Mouse (Mus musculus) ES-E14 (cell line): ENCODE measurements around the gene AB124611.

Experiments
- CHD2 ChIP-seq: IDR thresholded peaks from 2 replicates; pipeline ENCODE4 v1.6.1; 2014; ENCODE audit warnings: mild to moderate bottlenecking, low read depth, low read length, inconsistent platforms
- HCFC1 ChIP-seq: IDR thresholded peaks from 2 replicates; pipeline ENCODE4 v1.6.1; 2012; ENCODE audit warnings: low read length, inconsistent platforms, borderline replicate concordance; ENCODE audit not compliant: insufficient read depth
- MAFK ChIP-seq: IDR thresholded peaks from 2 replicates; pipeline ENCODE4 v1.6.1; 2014; ENCODE audit warnings: mild to moderate bottlenecking, low read depth, low read length, inconsistent platforms; ENCODE audit not compliant: insufficient read depth
- ZC3H11A ChIP-seq: IDR thresholded peaks from 2 replicates; pipeline ENCODE4 v1.6.1; 2012; ENCODE audit warnings: low read depth, mild to moderate bottlenecking, inconsistent platforms, low read length, borderline replicate concordance
- ZNF384 ChIP-seq: IDR thresholded peaks from 2 replicates; pipeline ENCODE4 v1.6.1; 2012; ENCODE audit warnings: low read depth, low read length, inconsistent platforms

DNA sequence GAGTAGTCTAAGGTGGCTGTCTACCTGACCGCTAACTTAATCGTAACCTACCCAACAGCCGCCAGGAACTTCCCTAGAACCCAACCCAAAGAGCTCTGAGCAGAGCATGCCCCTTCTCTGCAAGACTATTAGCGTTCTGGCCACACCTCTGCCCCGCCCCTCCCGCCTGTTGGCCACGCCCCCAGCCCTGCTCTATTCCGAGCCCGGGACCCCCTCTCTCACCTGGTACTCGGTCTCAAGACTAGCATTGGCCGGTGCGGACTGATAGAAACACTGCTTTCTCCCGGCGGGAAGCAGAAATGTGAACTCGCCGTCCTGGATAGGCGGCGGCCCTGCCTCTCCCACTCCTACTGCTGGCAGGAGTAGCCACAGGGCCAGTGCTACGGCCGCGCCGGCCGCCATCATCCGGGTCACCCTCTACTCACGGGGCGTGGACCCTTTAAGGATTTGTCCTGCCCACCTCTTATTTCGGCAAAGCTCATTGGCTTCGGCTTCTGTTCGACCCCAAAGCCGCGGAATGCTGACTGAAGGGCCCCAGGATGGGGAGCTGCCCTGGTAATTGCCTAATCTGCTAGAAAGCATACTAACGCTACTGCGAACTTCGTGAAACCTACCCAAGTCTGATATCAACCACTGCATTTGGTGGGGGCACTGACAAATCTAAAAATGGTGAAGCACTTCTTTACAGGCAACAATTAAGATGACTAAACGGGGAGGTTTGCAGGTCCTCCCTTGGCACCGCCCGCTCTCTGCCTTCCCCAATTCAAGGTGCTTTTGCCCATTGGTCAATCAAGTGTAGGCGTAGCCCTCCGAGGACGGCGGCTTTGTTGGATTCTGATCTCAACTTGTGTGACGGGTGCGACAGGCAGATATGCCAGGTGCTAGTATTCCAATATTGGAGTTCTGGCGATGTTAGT, 15.9 kb upstream of the AB124611 start, which contains the start of gene Tmed1:
- TF ChIP-seq MAFK, result no peak
- no peak for TF ChIP-seq ZNF384
- no peak for TF ChIP-seq ZC3H11A
- TF ChIP-seq HCFC1, result peak; percentile 74
- TF ChIP-seq CHD2, result no peak
